26 mouse cellular contexts compared by ENCODE assay signal in the genomic region with DNA sequence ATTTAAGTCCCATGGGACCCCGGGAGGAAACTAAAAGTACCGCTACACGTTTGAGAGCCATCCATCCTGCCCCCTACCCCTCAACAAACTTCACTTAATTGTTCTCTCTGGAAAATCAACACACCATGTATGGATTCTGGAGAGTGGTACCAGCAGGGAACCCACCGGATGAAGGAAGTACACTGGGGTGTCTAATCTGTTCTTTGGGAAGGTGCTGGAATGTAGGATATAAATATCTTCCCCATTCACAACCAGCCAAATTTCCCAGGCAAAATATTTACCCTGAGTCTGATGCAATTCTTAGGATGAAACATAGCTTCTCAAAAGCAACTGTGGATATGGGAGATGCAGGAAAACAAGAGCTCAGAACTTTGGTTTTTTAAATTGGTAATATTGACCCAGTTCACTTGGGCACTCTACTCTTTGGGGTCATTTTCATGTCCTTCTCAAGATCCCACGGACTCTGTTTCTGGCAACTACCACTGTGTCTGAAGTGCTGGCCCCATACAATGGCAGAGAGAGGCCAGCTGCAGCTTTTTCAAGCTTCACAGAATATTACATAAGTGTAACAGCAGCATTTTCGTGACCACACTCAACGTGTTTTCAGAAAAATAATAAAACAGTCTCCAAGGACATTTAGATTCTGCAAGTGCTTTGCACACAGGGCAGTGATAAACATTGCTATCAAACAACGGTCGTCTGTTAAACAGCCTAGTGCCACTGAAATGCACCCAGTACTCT. TPM values are rescaled to one million over a fixed set of nuclear protein-coding genes. Genes with fewer than 3 reads are reported as not detected.
DNase-seq lines count a peak whose midpoint lies in the region; ATAC-seq and TF ChIP-seq lines count a peak whose summit lies in the region.
"Had no signal": no experiment of that assay in that cellular context is flagged by ENCODE, and none has a peak within 500 bp of the region (broad histone marks: within the 10 kb centered on the region; RNA-seq: fewer than 3 reads in every experiment).

No protein-coding gene starts in this region.

- no peak overlapping the region for H3K9ac ChIP-seq in heart, embryonic 13.5 days
- H3K9ac ChIP-seq in heart, embryonic 11.5 days (ENCODE audit: low read depth, low read length), result no peak overlapping the region
- no peak overlapping the region for H3K9ac ChIP-seq in lung, embryonic 14.5 days
- H3K9ac ChIP-seq: forebrain, embryonic 13.5 days; hindbrain, embryonic 15.5 days; liver, embryonic 12.5 days; liver, postnatal 0 days; midbrain, embryonic 15.5 days; stomach, embryonic 15.5 days had no signal

- 49% methylated on average over 9 of the region's 9 CpGs for WGBS in heart, embryonic 13.5 days
- WGBS in heart, embryonic 11.5 days (ENCODE audit: insufficient replicate concordance), result 61% methylated on average over 9 of the region's 9 CpGs
- WGBS in lung, embryonic 14.5 days, result 46% methylated on average over 9 of the region's 9 CpGs

- ATAC-seq in heart, embryonic 13.5 days (ENCODE audit: extremely low read depth, insufficient number of reproducible peaks, low FRiP score, low TSS enrichment), result no peak
- ATAC-seq in heart, embryonic 11.5 days (replicated peaks; ENCODE audit: insufficient number of reproducible peaks, low FRiP score, low TSS enrichment), result no peak
- no peak for ATAC-seq in lung, embryonic 14.5 days (ENCODE audit: insufficient read depth)
- ATAC-seq: activated CD4-positive, CD25-positive, alpha-beta regulatory T cell, adult 4 months; forebrain, embryonic 13.5 days; inflammation-experienced regulatory T-cells, adult 6 months; liver, embryonic 12.5 days; liver, postnatal 0 days; midbrain, embryonic 15.5 days had no signal

- DNase-seq in lung, embryonic 14.5 days, result peak; percentile 31
- no peak for DNase-seq in lung, postnatal 4 days
- DNase-seq in lung, postnatal 14 days, result peak; percentile 14
- no peak for DNase-seq in layer of hippocampus, postnatal 10 days (ENCODE audit: low spot score in 2 of 2)
- DNase-seq: adrenal gland, adult 2 months; B cell, adult 2 months; cerebellum, adult 11 months; cerebellum, adult 9-10 months; cerebellum, postnatal 36 days; gastrocnemius, postnatal 25 days; kidney, adult 11 months; kidney, postnatal 14 days; liver, postnatal 0 days; right cerebral cortex, postnatal 25 days had no signal

- TF ChIP-seq CTCF in lung, embryonic 14.5 days (IDR thresholded peaks at IDR 0.05; ENCODE audit: low read depth), result no peak

- no peaks in the 10 kb centered on the region for H3K9me3 ChIP-seq in heart, embryonic 13.5 days
- no peaks in the 10 kb centered on the region for H3K9me3 ChIP-seq in heart, embryonic 11.5 days (replicated peaks; ENCODE audit: control insufficient read depth, low read length)
- no peaks in the 10 kb centered on the region for H3K9me3 ChIP-seq in lung, embryonic 14.5 days (ENCODE audit: low read depth, low read length)
- H3K9me3 ChIP-seq: forebrain, embryonic 13.5 days; hindbrain, embryonic 10.5 days; hindbrain, embryonic 15.5 days; liver, embryonic 12.5 days; midbrain, embryonic 10.5 days; midbrain, embryonic 15.5 days; stomach, embryonic 15.5 days had no signal

- H3K36me3 ChIP-seq in heart, embryonic 13.5 days, result 0 out of 2 replicates have a peak, but pooled peaks cover 3% of the 10 kb centered on the region
- no peaks in the 10 kb centered on the region for H3K36me3 ChIP-seq in heart, embryonic 11.5 days (ENCODE audit: control insufficient read depth, insufficient read depth, low read length)
- H3K36me3 ChIP-seq in lung, embryonic 14.5 days (ENCODE audit: insufficient read depth), result 0 out of 2 replicates have a peak, but pooled peaks cover 4% of the 10 kb centered on the region
- H3K36me3 ChIP-seq: hindbrain, embryonic 10.5 days; liver, embryonic 12.5 days; midbrain, embryonic 10.5 days; midbrain, embryonic 15.5 days; stomach, embryonic 15.5 days had no signal

- H3K4me1 ChIP-seq in heart, embryonic 13.5 days, result peaks cover 18% of the 10 kb centered on the region
- H3K4me1 ChIP-seq in heart, embryonic 11.5 days (ENCODE audit: control insufficient read depth, insufficient read depth, low read length), result peaks cover 6% of the 10 kb centered on the region; the same call in 1 of the 2 replicates
- peaks cover 4% of the 10 kb centered on the region; the same call in 1 of the 2 replicates for H3K4me1 ChIP-seq in lung, embryonic 14.5 days (ENCODE audit: insufficient read depth)
- H3K4me1 ChIP-seq: hindbrain, embryonic 15.5 days; liver, embryonic 12.5 days; midbrain, embryonic 15.5 days; stomach, embryonic 15.5 days had no signal

- H3K27me3 ChIP-seq in heart, embryonic 13.5 days (replicated peaks), result no peaks in the 10 kb centered on the region
- H3K27me3 ChIP-seq in heart, embryonic 11.5 days (ENCODE audit: control insufficient read depth, insufficient read depth, low read length), result no peaks in the 10 kb centered on the region
- H3K27me3 ChIP-seq in lung, embryonic 14.5 days (ENCODE audit: insufficient read depth, low read length), result no peaks in the 10 kb centered on the region
- H3K27me3 ChIP-seq: forebrain, embryonic 13.5 days; hindbrain, embryonic 15.5 days; liver, embryonic 12.5 days; midbrain, embryonic 15.5 days; stomach, embryonic 15.5 days had no signal

- peak overlapping the region; percentile 46 for H3K27ac ChIP-seq in heart, embryonic 13.5 days (replicated peaks)
- no peak overlapping the region for H3K27ac ChIP-seq in heart, embryonic 11.5 days (ENCODE audit: low read depth, low read length)
- H3K27ac ChIP-seq in lung, embryonic 14.5 days (ENCODE audit: low read depth), result no peak overlapping the region
- H3K27ac ChIP-seq: forebrain, embryonic 13.5 days; heart, adult 2 months; hindbrain, embryonic 10.5 days; hindbrain, embryonic 15.5 days; liver, embryonic 12.5 days; midbrain, embryonic 10.5 days; midbrain, embryonic 15.5 days; stomach, embryonic 15.5 days had no signal

- no peak overlapping the region for H3K4me2 ChIP-seq in heart, embryonic 13.5 days
- H3K4me2 ChIP-seq in heart, embryonic 11.5 days, result no peak overlapping the region
- no peak overlapping the region for H3K4me2 ChIP-seq in lung, embryonic 14.5 days
- H3K4me2 ChIP-seq: forebrain, embryonic 13.5 days; hindbrain, embryonic 15.5 days; liver, embryonic 12.5 days; midbrain, embryonic 15.5 days; stomach, embryonic 15.5 days had no signal

- no peak overlapping the region for H3K4me3 ChIP-seq in heart, embryonic 13.5 days
- H3K4me3 ChIP-seq in heart, embryonic 11.5 days (ENCODE audit: low read depth, low read length), result no peak overlapping the region
- no peak overlapping the region for H3K4me3 ChIP-seq in lung, embryonic 14.5 days (ENCODE audit: low read depth, low read length)
- H3K4me3 ChIP-seq: forebrain, embryonic 13.5 days; heart, adult 2 months; hindbrain, embryonic 10.5 days; hindbrain, embryonic 15.5 days; liver, embryonic 12.5 days; midbrain, embryonic 10.5 days; midbrain, embryonic 15.5 days; stomach, embryonic 15.5 days had no signal

RNA-seq across cellular contexts. Expression of a gene that starts 48.5 kb away (rescaled TPM):
- polyA plus RNA-seq in heart, embryonic 13.5 days (2015; fragmentation: Nextera tagmentation; extraction: Ambion mirVana), result 0.46 and 0.64 TPM in 2 replicates
- 0.51 and 0.67 TPM in 2 replicates for polyA plus RNA-seq in heart, embryonic 11.5 days (2014; fragmentation: Nextera tagmentation; extraction: Ambion mirVana)
- polyA plus RNA-seq in lung, embryonic 14.5 days (2014; fragmentation: Nextera tagmentation; extraction: Ambion mirVana), result 1.2 and 1.7 TPM in 2 replicates
- 10 to 100 TPM in 1 of 2 experiments, 1 to 10 TPM in 1; 9.3 to 12.7 TPM for total RNA-seq in layer of hippocampus, postnatal 10 days (2021)
- polyA plus RNA-seq: activated CD4-positive, CD25-positive, alpha-beta regulatory T cell, adult 4 months; inflammation-experienced regulatory T-cells, adult 6 months had no signal

Comparison
In these comparisons a context has a peak if more than half of its experiments do, and no peak if none do; other contexts are left out.
1. DNase-seq: peak in lung, embryonic 14.5 days (single experiment) and lung, postnatal 14 days (single experiment); none in lung, postnatal 4 days (0 of 2) and layer of hippocampus, postnatal 10 days (0 of 2).